Mouse (Mus musculus) liver, adult 2 months (tissue): ENCODE data around the gene Lao1.

Experiments
- CTCF ChIP-seq: fragments of 200-500 bp; IDR thresholded peaks from 2 replicates; pipeline ENCODE4 v1.5.1; 2011; ENCODE audit warnings: low read depth, low read length, control low read depth
- POLR2A ChIP-seq: fragments of 200-500 bp; IDR thresholded peaks from 2 replicates; pipeline ENCODE4 v1.6.1; 2011; ENCODE audit warnings: low read length, control low read depth; ENCODE audit not compliant: insufficient read depth; ENCODE audit errors: extremely low read depth

DNA sequence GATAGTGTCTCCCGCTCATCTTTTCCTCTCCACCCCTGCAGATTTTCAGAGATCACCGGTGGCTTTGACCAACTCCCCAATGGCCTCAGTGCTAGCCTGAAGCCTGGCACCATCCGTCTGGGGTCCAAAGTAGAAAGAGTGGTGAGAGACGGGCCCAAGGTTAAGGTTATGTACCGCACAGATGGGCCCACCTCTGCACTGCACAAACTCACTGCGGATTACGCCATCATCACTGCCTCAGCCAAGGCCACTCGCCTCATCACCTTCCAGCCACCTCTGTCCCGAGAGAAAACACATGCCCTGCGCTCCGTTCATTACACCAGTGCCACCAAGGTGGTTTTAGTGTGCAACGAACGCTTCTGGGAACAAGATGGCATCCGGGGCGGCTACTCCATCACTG lies 6.3 kb downstream of the Lao1 start:
- no peak for TF ChIP-seq CTCF
- no peak for TF ChIP-seq POLR2A
